Mouse (Mus musculus): ENCODE data around the gene Hoxb8. TPM values are rescaled to one million over a fixed set of nuclear protein-coding genes. Genes with fewer than 3 reads are reported as not detected.

Hoxb8 gene
- polyA plus RNA-seq, 1 experiment from 2014 or later: 0.71 TPM

DNA sequence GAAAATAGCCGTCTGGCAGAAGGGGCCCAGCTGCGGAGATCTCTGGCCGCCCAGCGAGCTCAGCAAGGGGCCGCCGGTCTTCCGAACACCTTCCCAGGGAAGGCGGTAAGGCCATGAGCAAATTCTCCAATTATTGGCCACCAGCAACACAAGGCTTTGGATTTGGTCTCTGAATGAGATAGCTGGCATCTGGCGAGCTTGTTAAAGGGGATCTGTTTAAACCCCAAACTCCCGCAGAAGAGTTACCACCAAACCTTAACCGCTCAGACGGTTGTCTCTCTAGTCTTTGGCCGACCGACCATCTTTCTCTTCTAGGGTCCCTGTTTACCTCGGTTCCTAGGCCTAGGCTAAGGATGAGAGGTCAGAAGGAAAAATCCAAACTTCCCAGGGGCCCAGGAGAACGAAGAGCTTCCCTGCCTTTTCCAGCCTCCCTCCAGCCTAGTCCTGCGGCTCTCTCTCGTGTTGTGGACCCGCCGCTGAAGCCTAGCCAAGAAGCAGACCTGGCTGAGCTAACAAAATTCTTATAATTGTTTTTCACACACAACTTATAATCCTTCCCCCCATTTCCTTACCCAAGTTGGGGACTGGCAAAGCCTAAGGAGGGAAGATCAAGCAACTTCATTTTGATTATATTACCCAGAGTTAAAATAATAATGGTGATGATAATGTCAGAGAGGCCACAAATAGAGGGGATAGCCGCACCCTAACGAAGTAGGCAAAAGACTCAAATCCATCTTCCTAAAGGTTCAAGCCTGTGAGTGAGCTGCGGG is 20.9 kb downstream of the Hoxb8 start:
- peak overlapping the region; percentile 50; the same call in 1 of the 2 replicates for H3K4me3 ChIP-seq (ENCODE audit: low read length)
- H3K36me3 ChIP-seq (ENCODE audit: control insufficient read depth, insufficient read depth, low read length): no peaks in the 10 kb centered on the region
- H3K27me3 ChIP-seq (replicated peaks; ENCODE audit: control insufficient read depth, insufficient read depth, low read length): peaks cover 35% of the 10 kb centered on the region
- H3K4me1 ChIP-seq (ENCODE audit: control insufficient read depth, insufficient read depth, low read length): peaks cover 24% of the 10 kb centered on the region
- peak overlapping the region; percentile 46 for H3K27ac ChIP-seq (ENCODE audit: low read length)
- no peaks in the 10 kb centered on the region for H3K9me3 ChIP-seq (ENCODE audit: control insufficient read depth, low read length)
- ATAC-seq: no peak
- WGBS: 22% methylated on average over 23 of the region's 23 CpGs
- H3K4me2 ChIP-seq (ENCODE audit: low read depth, low read length): peak overlapping the region; percentile 79
- peak overlapping the region; percentile 46 for H3K9ac ChIP-seq (ENCODE audit: low read depth, low read length)

DNA sequence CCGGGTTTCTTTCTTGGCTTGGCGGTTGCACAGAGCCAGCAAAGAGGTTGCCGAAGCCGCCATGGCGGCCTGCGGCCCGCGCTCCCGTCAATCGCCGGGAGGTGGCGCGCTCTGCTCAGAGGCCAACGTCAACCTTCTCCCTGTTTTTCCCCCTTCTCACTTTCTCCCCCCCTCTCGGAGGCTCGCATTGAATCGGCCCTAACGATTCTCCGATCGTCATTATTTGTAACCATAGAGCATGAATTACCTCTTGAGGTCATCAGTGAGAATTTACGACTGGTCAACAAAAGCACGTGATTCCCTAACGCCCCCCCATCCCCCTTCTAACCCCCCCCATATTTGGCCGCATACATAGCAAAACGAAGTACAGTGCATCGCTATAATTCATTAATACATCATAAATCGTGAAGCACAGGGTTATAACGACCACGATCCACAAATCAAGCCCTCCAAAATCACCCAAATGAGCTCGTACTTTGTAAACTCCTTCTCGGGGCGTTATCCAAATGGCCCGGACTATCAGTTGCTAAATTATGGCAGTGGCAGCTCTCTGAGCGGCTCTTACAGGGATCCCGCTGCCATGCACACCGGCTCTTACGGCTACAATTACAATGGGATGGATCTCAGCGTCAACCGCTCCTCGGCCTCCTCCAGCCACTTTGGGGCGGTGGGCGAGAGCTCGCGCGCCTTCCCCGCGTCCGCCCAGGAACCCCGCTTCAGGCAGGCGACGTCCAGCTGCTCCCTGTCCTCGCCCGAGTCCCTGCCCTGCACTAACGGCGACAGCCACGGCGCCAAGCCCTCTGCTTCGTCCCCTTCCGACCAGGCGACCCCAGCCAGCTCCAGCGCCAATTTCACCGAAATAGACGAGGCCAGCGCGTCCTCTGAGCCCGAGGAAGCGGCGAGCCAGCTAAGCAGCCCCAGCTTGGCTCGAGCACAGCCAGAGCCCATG is 21.7 kb downstream of the Hoxb8 start, which contains the start of gene Hoxb5:
Gene Hoxb5 (plus strand): TSS at position 186 of the 949 bp plus-strand sequence.
- H3K9ac ChIP-seq (ENCODE audit: low read depth, low read length): peak within 1 kb of the TSS; percentile 81
- peaks cover 21% of the 10 kb centered on the region for H3K4me1 ChIP-seq (ENCODE audit: control insufficient read depth, insufficient read depth, low read length)
- no peaks in the 10 kb centered on the region for H3K9me3 ChIP-seq (ENCODE audit: control insufficient read depth, low read length)
- peak within 1 kb of the TSS; percentile 79 for H3K4me2 ChIP-seq (ENCODE audit: low read depth, low read length)
- H3K4me3 ChIP-seq (ENCODE audit: low read length): peak within 1 kb of the TSS; percentile 50
- peaks cover 27% of the 10 kb centered on the region for H3K27me3 ChIP-seq (replicated peaks; ENCODE audit: control insufficient read depth, insufficient read depth, low read length)
- peak; percentile 39 for ATAC-seq
- WGBS: 3% methylated on average over 69 of the region's 69 CpGs
- no peaks in the 10 kb centered on the region for H3K36me3 ChIP-seq (ENCODE audit: control insufficient read depth, insufficient read depth, low read length)
- H3K27ac ChIP-seq (ENCODE audit: low read length): peak within 1 kb of the TSS; percentile 93

DNA sequence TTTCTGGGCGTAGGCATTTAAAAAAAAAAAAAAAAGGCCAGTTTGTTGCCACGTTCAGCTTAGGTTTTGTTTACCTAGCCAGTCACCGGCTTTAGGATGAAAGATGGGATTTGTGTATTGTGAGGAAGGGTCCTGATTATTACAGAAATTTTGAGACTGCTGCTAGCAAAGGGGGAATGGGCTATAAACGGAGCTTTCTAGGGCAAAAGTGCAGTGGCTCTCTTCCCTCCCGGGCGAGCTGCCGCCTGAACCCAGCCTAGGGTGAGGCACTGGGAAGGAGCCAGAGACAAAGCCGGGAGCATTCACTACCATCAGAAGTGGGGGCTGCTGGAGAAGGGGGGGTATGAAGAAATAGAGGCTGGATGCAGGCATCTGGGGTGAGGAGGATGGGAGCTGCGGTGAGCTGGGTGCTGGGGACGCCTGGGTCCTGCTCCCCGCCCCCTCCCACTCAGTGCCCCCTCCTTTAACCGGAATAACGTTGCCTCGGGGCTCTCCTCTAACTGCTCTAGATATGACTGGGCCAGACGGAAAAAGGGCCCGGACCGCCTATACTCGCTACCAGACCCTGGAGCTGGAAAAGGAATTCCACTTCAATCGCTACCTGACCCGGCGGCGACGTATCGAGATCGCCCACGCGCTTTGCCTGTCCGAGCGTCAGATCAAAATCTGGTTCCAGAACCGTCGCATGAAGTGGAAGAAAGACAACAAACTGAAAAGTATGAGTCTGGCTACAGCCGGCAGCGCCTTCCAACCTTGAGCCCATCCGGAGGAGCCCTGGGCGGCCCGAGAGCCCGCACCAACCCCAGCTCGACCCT is 22.9 kb downstream of the Hoxb8 start:
- no peak for ATAC-seq
- Histone ChIP-seq H3K4me3 (ENCODE audit: low read length) (peak overlapping the region; percentile 50), H3K27ac (ENCODE audit: low read length) (peak overlapping the region; percentile 81), H3K9ac (ENCODE audit: low read depth, low read length) (peak overlapping the region; percentile 81), H3K4me1 (ENCODE audit: control insufficient read depth, insufficient read depth, low read length) (peaks cover 25% of the 10 kb centered on the region), H3K27me3 (replicated peaks; ENCODE audit: control insufficient read depth, insufficient read depth, low read length) (peaks cover 20% of the 10 kb centered on the region), H3K4me2 (ENCODE audit: low read depth, low read length) (peak overlapping the region; percentile 79), H3K36me3 (ENCODE audit: control insufficient read depth, insufficient read depth, low read length) (no peaks in the 10 kb centered on the region), H3K9me3 (ENCODE audit: control insufficient read depth, low read length) (no peaks in the 10 kb centered on the region)
- WGBS: 9% methylated on average over 38 of the region's 38 CpGs

DNA sequence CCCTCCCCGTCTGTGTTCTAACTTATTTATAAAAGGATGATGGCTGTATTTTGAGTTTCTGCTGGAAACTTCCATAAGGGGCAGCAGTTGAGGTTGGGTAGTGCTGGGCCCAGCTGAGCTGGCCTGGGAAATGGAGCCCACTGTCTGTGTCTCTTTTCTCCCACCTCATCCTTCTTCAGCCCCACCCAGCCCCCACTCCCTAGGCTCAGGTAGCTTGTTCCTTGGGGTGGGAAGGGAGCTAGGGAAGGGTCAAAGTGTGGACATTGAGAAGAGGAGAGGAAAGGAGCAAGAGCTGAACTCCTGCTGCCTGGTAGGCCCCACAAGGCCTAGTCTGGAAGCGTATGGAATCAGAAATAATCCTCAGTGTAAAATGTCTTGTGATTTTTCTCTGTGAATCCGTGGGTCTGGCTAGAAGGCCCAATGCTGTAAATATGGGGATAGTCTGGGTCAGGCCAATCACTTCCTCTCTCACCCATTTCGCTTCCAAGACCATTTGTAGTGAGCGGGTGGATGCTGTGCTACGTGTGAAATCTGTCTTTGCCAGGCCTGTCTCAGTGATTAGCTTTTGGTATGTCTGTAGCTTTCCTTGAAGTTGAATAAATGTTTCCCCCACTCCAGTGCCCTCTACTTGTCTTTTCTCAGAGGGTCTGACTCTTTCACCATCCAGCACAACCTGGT is 23.9 kb downstream of the Hoxb8 start:
- H3K36me3 ChIP-seq (ENCODE audit: control insufficient read depth, insufficient read depth, low read length): no peaks in the 10 kb centered on the region
- H3K27me3 ChIP-seq (replicated peaks; ENCODE audit: control insufficient read depth, insufficient read depth, low read length): peaks cover 13% of the 10 kb centered on the region
- H3K4me2 ChIP-seq (ENCODE audit: low read depth, low read length): peak overlapping the region; percentile 79
- ATAC-seq: no peak
- H3K9ac ChIP-seq (ENCODE audit: low read depth, low read length): peak overlapping the region; percentile 81
- H3K27ac ChIP-seq (ENCODE audit: low read length): peak overlapping the region; percentile 81
- peak overlapping the region; percentile 50 for H3K4me3 ChIP-seq (ENCODE audit: low read length)
- WGBS: 53% methylated on average over 6 of the region's 6 CpGs
- H3K4me1 ChIP-seq (ENCODE audit: control insufficient read depth, insufficient read depth, low read length): peaks cover 28% of the 10 kb centered on the region
- H3K9me3 ChIP-seq (ENCODE audit: control insufficient read depth, low read length): no peaks in the 10 kb centered on the region

DNA sequence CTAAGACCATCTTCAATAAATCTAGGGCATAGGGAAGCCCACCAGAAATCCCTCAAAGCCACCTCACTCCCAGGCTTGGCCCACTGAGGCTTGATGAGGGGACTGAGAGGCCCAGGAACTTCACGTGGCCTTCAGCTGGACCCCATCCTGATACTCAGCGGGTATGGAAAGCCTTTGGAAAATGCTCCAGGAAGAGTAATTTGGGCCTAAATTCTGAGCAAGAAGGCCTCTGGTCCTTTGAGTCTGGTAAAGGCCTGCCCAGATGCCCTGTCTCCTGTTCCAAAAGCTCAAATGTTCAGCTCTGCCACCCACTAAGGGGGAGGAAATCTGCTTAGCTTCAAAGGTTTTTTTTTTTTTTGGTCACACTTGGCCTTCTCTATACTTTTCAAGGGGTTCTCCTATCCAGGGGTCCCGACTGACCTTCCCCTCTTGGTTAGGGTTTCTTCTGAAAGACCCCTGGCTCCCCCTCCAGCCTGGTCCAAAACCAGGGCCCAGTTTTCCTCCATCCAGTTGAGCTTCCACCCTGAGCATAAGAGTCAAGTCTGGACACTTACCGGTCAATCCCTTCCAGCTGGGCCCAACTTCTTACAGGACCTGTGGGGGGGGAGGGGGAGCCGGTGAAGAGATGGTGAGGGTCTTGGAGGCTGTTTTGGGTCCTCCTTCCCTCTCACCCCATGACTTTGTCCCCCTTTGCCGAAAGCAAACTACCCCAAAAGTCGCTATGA is 24.6 kb downstream of the Hoxb8 start:
- H3K9ac ChIP-seq (ENCODE audit: low read depth, low read length): peak overlapping the region; percentile 81
- H3K27me3 ChIP-seq (replicated peaks; ENCODE audit: control insufficient read depth, insufficient read depth, low read length): peaks cover 8% of the 10 kb centered on the region; the same call in 1 of the 2 replicates
- peak overlapping the region; percentile 79 for H3K4me2 ChIP-seq (ENCODE audit: low read depth, low read length)
- H3K27ac ChIP-seq (ENCODE audit: low read length): peak overlapping the region; percentile 81
- no peaks in the 10 kb centered on the region for H3K36me3 ChIP-seq (ENCODE audit: control insufficient read depth, insufficient read depth, low read length)
- peak overlapping the region; percentile 50 for H3K4me3 ChIP-seq (ENCODE audit: low read length)
- peaks cover 29% of the 10 kb centered on the region for H3K4me1 ChIP-seq (ENCODE audit: control insufficient read depth, insufficient read depth, low read length)
- H3K9me3 ChIP-seq (ENCODE audit: control insufficient read depth, low read length): no peaks in the 10 kb centered on the region
- ATAC-seq: no peak
- 20% methylated on average over 7 of the region's 7 CpGs for WGBS

DNA sequence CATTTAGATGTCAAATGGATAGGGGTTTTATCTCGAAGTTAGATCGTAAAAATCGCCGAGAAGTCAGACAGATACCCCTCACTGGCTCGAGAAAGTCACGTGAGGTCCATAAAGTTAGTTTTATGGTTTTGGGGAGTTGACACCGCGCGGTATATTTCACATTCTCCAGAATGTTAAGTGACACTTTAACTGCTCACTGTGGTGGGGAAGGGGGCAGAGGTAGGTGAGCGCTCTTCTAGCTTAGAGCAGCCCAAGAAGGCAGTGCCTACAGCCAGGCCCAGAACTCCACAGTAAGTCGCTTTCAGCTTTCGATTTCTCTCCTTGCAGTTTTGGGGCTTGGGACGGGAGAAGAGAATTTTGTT is 25.2 kb downstream of the Hoxb8 start:
- H3K9me3 ChIP-seq (ENCODE audit: control insufficient read depth, low read length): no peaks in the 10 kb centered on the region
- WGBS: 11% methylated on average over 13 of the region's 13 CpGs
- H3K27ac ChIP-seq (ENCODE audit: low read length): peak overlapping the region; percentile 81
- no peak for ATAC-seq
- no peaks in the 10 kb centered on the region for H3K36me3 ChIP-seq (ENCODE audit: control insufficient read depth, insufficient read depth, low read length)
- H3K9ac ChIP-seq (ENCODE audit: low read depth, low read length): peak overlapping the region; percentile 81
- H3K4me1 ChIP-seq (ENCODE audit: control insufficient read depth, insufficient read depth, low read length): peaks cover 29% of the 10 kb centered on the region
- peaks cover 7% of the 10 kb centered on the region; the same call in 1 of the 2 replicates for H3K27me3 ChIP-seq (replicated peaks; ENCODE audit: control insufficient read depth, insufficient read depth, low read length)
- H3K4me3 ChIP-seq (ENCODE audit: low read length): peak overlapping the region; percentile 50
- H3K4me2 ChIP-seq (ENCODE audit: low read depth, low read length): peak overlapping the region; percentile 79

DNA sequence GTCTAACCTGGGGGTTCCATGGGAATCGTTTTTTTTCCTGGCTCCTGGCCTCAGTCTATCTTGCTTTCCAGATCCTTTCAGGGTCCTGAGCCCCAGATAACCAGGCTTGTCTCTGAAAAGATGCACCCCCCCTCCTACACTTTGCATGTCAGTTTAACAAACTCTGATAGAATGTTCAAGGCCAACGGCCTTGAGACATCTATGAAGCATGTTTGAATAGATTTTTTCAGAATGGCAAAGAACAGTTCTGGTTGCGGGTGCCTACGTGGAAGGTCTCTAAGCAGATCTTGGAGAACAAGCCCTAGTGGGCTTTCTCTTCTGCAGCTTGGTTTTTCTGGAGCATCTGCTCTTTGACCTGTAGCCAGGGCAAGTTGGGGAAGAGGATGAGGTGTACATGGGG is 27.1 kb downstream of the Hoxb8 start:
- WGBS: 27% methylated on average over 4 of the region's 4 CpGs
- no peaks in the 10 kb centered on the region for H3K36me3 ChIP-seq (ENCODE audit: control insufficient read depth, insufficient read depth, low read length)
- H3K27me3 ChIP-seq (replicated peaks; ENCODE audit: control insufficient read depth, insufficient read depth, low read length): peaks cover 5% of the 10 kb centered on the region; the same call in 1 of the 2 replicates
- H3K4me3 ChIP-seq (ENCODE audit: low read length): peak overlapping the region; percentile 50
- H3K27ac ChIP-seq (ENCODE audit: low read length): peak overlapping the region; percentile 81
- H3K9ac ChIP-seq (ENCODE audit: low read depth, low read length): peak overlapping the region; percentile 81
- peaks cover 30% of the 10 kb centered on the region for H3K4me1 ChIP-seq (ENCODE audit: control insufficient read depth, insufficient read depth, low read length)
- ATAC-seq: no peak
- peak overlapping the region; percentile 79 for H3K4me2 ChIP-seq (ENCODE audit: low read depth, low read length)
- no peaks in the 10 kb centered on the region for H3K9me3 ChIP-seq (ENCODE audit: control insufficient read depth, low read length)

DNA sequence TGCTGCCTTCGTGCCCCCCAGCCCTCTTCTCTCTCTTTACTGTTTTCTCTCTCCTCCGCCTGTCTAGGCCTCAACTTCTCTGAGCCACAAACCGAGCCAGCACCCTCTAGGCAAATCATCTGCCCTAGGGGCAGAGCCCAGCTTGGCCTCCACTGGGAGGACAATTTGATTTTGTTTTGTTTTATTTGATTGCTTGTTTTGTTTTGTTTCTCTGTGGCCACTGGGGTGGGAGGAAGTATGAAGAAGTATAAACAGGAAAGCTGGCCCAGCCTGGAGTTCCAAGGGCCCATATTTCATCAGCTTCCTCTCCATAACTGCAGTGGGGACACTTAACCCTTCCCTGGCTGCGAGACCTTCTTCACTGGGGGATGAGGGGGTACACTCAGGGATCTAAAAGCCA is 27.6 kb downstream of the Hoxb8 start:
- Histone ChIP-seq H3K9me3 (ENCODE audit: control insufficient read depth, low read length) (no peaks in the 10 kb centered on the region), H3K27me3 (replicated peaks; ENCODE audit: control insufficient read depth, insufficient read depth, low read length) (peaks cover 5% of the 10 kb centered on the region; the same call in 1 of the 2 replicates), H3K4me2 (ENCODE audit: low read depth, low read length) (peak overlapping the region; percentile 79), H3K4me1 (ENCODE audit: control insufficient read depth, insufficient read depth, low read length) (peaks cover 30% of the 10 kb centered on the region), H3K36me3 (ENCODE audit: control insufficient read depth, insufficient read depth, low read length) (no peaks in the 10 kb centered on the region), H3K9ac (ENCODE audit: low read depth, low read length) (peak overlapping the region; percentile 81), H3K4me3 (ENCODE audit: low read length) (peak overlapping the region; percentile 50), H3K27ac (ENCODE audit: low read length) (peak overlapping the region; percentile 81)
- ATAC-seq: peak; percentile 45; the same call in 1 of the 2 replicates
- 25% methylated on average over 4 of the region's 4 CpGs for WGBS
